Mouse (Mus musculus): ENCODE data around the gene Atcay. TPM values are rescaled to one million over a fixed set of nuclear protein-coding genes. Genes with fewer than 3 reads are reported as not detected.
A peak's percentile ranks its signal among the peaks of the same experiment; 100 is the strongest.
"Not testable (repeated sequence)": the region's sequence is repeated elsewhere in the genome, so short reads cannot be mapped to it uniquely, and the experiment has no call there.

The Atcay gene
- polyA plus RNA-seq, 1 experiment, result 0.10 TPM

DNA sequence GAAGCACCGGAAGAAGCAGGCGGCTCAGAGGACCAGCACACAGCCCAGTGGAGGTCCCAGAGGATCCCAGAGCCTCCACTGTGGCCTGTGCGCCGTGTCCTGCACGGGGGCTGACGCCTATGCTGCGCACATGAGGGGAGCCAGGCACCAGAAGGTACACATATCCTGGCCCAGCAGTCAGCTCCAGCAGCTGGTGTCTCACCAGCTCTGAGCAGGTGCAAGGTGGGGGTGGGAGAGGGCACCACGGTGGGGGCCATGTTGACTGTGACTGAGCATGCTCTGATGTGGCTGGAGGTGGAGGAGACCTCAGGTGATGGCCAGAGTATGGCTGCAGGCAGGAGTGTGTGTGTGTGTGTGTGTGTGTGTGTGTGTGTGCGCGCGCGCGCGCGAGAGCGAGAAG is 11.4 kb upstream of the Atcay start:
- DNase-seq (ENCODE audit: low spot score), result no peak

DNA sequence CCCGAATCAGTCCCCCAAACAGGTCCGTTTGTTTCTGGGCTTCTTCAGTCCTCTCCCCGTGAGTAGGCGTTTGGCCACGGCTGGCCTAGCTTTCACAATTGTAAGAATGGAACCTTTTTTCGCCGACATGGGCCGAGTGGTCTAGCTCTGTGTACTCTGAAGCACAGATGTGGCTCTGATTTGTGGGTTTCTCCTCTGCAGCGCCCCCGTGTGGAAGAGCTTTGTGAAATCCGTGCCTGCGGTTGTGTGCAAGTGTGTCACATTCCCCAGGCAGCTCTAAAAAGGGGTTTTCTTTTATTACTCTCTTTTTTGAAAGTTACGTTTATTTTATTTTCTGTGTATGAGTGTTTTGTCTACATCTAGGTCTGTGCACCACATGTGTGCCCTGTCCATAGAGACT is 10.2 kb upstream of the Atcay start:
- no peak for DNase-seq (ENCODE audit: low spot score)

DNA sequence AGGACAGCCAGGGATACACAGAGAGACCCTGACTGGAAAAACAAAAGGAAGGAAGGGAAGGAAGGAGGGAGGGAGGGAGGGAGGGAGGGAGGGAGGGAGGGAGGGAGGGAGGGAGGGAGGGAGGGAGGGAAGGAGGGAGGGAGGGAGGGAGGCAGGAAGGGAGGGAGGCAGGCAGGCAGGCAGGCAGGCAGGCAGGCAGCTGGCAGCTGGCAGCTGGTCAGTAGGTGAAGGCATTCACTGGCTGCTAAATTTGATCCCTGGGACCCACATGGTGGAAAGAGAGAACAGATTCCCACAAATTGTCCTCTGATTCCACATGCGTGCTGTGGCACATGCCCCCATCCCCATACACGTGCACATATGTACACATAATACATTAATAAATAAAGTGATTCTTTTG is 8.0 kb upstream of the Atcay start:
- DNase-seq (ENCODE audit: low spot score), result no peak

DNA sequence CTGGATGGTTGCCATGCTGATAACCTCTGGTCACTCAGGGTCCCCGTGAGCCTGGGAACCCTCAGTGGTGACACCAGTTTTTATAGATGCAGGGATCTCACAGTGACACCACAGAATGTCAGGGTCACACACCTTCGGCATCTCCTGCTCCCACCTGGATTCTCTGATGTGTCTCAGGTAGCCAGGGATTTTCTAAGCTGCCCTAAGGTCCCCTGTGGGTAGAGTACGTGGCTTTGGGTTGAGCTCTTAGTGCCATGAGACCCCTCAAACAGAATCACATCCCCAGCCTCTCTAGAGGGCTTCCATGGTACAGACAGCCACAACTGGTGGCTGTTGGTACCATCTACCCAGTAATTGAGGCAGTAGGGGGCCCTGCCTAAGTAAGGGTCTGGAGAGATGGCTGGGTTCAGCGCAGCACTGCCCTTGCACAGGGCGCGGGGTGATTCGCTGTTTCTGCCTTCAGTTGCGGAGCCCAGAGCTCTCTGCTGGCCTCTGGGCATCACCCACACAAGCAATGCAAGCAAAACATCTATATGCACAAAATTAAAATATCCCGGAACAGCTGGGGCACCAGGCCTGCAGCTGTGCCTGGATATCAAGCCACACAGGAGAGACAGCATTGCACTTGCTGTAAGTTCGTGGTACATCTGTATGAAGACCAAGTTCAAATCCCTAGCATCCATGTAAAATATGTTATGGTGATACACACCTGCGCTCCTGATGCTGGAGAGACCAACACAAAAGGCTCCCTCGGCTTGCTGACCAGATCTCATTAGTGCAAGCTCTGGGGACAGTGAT is 6.0 kb upstream of the Atcay start:
- no peak for DNase-seq (ENCODE audit: low spot score)

DNA sequence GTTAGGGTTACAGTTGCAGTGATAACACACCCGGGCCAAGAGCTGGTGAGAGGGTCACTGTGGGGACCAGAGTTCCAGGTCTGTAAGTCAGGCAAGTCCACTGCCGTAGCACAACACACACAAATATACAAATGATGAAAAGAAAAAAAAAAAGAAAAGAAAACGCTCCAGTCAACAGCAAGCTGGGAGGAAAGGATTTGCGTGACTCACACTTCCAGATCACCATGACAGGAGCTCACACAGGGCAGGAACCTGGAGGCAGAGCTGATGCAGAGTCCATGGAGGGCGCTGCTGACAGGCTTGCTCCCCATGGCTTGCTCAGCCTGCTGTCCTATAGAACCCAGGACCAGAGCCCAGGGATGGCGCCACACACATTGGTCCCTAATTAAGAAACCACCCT is 3.6 kb upstream of the Atcay start:
- no peak for DNase-seq (ENCODE audit: low spot score)

DNA sequence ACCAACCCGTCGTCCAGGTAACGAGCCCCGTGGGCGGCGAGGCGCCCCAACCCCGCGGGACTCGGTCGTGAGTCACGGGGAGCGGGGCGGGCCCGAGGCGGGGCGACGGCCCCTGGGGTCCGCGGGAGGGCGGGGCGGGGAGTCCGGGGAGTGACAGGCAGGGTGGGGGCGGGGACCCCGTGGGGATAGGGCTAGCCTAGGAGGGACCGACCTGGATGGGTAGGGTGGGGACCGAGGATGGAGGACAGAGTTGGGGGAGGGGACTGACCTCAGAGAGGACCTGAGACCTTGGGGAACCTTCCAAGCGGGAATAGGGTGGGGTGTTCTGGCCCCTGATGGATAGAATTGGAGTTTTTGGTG is 2.6 kb upstream of the Atcay start:
- no peak for DNase-seq (ENCODE audit: low spot score)

DNA sequence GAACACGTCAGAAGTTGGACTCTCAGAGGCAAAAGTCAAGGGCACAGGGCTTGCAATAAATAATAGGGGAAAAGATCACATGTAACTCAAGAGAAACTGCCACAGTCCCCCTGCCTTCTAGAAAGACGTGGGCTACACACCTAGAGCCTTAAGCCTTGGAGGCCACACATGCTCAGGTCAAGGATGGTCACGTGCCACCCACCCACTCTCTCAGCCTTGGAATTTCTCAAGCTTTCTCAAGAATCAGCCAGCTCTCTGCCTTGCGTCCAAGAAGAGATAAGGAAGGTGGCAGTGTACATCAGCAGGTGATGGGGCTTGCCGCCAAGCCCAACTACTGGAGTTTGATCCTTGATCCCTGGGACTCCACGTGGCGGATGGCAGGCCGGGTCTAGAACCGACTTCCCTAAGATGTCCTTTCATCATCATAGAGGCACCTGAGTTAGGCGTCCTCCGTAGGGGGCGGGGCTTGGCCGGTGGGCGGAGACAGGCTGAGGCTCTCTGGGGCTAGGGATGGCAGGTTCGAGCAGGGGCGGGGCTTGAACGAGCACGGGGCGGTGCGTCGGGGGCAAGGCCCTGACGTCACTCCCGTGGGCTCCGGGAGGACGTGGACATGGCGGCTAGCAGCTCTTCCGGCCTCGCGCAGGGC is 2.1 kb upstream of the Atcay start, which contains the start of gene Zfr2:
Gene Zfr2, plus strand, starts transcription at position 576 of the 646 bp plus-strand sequence.
- peak; percentile 79 for DNase-seq (ENCODE audit: low spot score)

DNA sequence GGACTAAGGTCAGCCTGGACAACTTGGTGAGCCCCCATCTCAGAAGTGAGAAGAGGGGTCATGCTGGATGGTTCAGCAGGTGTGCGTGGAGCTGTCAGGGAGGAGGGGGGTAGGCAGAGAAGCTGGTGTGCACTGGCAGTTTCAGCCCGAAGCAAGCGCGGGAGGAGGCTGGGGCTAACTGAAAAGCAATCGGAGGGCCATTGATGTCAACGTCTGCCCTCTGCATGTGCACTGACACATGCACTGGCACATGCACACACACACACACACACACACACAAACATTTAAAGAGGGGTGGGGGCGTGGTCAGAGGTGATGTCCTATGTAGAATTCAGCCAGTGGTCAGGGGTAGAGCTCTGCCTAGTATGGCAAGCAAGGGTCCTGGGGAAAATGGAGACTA is 803 bp upstream of the Atcay start:
- DNase-seq (ENCODE audit: low spot score), result no peak

DNA sequence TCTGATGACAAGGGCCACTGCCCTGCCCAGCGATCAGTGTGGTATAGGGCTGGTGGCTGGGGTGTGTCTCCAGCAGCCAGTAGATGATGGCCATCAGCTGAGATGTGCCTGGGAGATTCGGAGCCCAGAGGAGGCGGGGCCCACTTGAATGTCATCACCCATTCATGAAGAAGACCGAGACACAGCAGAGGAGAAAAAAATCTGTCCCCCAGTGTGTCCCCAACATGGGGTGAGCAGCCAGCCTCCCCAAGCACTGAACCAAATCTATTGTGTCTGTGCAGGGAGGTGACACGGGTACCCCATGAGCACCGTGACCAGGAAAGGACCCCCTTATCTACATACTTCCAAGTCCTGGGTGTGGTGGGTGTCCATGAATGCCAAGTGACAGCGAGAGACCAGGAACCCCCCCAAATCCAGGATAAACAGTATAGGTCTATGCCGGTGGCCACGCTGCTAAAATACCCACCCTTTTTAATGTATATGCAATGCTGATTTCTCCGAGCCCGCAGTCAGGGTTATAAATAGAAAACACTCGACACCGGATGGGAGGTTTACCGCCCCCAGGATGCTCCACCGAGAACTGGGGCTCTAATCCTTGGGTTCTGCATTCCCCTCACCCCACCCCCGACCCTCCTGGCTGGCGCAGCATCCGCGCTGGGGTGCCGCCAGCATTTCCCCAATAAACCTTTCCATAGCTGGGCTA is 747 bp downstream of the Atcay start:
- DNase-seq (ENCODE audit: low spot score), result no peak

DNA sequence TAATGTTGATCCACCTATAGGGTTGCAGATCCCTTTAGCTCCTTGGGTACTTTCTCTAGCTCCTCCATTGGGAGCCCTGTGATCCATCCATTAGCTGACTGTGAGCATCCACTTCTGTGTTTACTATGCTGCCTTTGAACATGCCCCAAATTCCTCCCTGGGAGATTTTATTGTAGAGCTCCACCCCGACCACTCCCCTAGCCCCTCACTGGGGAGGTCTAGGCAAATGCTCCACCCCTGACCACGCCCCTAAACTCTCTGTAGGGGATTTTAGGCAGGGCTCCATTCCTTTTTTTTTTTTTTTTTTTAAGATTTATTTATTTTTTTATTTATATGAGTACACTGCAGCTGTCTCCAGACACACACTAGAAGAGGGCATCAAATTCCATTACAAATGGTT is 6.9 kb downstream of the Atcay start:
- DNase-seq (ENCODE audit: low spot score), result not testable (repeated sequence)

DNA sequence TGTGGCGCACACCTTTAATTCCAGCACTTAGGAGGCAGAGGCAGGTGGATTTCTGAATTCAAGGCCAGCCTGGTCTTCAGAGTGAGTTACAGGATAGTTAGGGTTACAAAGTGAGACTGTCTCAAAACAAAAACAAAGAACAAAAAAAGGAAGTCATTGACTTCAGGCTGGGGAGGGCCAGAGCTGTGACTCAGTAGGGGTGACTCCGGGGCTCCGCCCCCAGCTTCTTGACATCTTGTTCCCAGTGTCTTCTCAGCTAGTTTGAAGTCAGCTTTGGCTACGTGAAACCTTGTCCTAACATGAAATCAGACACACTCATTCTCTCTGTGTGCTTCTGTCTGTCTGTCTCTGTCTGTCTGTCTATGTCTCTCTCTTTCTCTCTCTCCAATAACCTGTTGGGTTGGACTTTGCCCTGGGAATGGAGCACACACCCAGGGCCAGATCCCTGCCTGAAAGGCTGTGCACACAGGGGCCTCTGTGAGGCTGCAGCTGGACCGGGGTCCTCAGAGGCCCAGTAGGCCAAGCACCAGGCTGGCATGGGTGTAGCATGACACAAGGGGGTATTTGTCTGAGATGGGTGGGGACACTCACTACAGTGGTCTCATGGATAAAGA is 9.1 kb downstream of the Atcay start:
- DNase-seq (ENCODE audit: low spot score), result no peak

DNA sequence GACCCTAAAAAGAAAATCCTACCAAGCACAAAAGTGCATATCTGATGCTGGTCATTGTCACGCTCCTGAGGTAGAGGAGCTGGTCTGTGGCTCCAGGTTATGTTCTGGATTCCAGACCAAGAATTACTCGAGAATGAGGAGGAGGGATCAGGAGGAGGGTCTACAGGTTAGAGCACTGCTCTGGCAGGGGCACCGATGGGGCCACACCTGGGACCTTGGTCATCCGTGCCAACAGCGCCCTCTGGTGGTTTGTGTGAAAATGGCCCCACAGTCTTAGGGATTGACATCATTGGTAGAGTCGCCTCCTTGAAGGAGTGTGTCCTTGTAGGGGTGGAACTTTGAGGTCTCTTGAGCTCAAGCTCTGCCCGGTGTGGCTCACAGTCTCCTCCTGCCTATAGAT is 12.7 kb downstream of the Atcay start:
- no peak for DNase-seq (ENCODE audit: low spot score)

DNA sequence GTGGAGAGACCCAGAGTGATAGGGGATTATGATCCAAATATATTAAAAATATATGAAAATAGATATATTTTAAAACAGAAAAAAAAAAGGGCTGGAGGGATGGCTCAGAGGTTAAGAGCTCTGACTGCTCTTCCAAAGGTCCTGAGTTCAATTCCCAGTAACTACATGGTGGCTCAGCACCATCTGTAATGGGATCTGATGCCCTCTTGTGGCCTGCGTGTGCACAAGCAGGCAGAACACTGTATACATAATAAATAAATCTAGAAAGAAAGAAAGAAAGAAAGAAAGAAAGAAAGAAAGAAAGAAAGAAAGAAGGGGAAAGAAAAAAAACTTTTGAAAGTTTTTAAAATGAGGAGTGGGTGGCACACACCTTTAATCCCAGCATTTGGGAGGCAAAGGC is 13.4 kb downstream of the Atcay start:
- not testable (repeated sequence) for DNase-seq (ENCODE audit: low spot score)

DNA sequence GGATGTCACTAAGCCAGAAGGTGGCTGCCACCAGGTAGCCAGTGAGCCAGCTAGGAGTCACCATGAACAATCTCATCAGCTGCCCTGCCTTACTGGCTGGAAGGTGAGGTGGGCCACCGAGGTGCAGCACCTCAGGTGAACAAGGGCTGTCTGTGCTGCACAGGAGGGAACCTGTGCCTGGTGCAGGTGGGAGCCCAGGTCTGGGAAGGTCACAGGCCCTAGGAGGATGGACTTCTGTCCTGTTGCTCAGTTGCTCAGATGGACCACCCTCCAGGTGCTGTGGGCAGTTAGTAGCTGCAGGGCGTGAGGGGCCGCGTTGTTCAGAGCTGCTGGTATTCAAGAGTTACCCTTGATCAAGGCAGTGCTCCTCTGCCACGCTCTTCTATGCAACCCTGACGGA is 13.8 kb downstream of the Atcay start:
- no peak for DNase-seq (ENCODE audit: low spot score)

DNA sequence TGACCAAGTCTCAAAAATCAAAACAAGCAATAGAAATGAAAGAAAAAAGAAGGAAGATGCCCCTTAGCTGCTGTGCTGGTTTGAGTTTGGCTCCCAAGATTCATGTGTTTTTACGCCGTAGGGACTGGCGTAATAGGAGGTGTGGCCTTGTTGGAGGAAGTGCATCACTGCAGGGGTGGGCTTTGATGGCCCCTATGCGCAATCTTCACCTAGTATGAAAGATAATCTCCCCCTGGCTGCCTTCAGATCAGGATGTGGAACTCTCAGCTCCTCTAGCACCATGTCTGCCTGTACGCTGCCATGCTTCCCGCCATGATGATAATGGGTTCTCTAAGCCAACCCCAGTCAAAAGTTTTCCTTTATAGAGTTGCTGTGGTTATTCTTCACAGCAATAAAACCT is 14.4 kb downstream of the Atcay start:
- no peak for DNase-seq (ENCODE audit: low spot score)

DNA sequence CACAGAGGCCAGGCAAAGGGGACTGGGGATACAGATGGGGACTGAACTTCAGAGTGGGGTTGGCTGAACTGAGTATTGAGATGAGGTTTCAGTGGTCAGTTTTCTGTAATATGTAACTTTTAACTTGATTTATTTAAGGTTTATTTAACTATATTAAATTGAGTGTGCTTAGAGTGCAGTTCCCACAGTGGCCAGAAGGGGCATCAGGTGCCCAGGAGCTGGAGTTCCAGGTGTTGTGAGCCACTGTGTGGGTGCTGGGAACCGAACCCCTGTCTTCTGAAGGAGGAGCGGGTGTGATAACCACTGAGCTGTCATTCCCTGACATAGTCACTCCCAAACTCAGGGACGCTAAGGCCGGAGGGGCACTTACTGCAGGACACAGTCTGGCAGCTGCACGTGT is 20.5 kb downstream of the Atcay start:
- DNase-seq (ENCODE audit: low spot score), result no peak

DNA sequence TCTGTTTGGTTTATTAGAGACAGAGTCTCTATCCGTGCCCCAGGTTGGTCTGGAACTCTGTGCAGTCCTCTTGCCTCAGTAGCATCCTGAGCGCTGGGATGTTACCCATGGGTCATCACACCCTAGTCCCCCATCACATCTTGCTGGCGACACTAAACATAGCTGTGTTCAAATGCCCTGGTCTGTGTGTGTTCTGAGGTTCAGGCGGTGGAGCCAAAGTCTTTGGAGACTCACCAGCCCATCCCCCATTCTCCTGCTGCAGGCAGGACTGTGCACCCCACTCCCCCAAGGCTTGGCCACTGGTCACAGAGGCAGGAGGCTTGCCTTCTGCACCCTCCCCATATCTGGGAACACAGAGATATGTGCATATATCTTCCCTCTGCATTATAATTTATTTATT is 26.5 kb downstream of the Atcay start:
- DNase-seq (ENCODE audit: low spot score), result no peak

DNA sequence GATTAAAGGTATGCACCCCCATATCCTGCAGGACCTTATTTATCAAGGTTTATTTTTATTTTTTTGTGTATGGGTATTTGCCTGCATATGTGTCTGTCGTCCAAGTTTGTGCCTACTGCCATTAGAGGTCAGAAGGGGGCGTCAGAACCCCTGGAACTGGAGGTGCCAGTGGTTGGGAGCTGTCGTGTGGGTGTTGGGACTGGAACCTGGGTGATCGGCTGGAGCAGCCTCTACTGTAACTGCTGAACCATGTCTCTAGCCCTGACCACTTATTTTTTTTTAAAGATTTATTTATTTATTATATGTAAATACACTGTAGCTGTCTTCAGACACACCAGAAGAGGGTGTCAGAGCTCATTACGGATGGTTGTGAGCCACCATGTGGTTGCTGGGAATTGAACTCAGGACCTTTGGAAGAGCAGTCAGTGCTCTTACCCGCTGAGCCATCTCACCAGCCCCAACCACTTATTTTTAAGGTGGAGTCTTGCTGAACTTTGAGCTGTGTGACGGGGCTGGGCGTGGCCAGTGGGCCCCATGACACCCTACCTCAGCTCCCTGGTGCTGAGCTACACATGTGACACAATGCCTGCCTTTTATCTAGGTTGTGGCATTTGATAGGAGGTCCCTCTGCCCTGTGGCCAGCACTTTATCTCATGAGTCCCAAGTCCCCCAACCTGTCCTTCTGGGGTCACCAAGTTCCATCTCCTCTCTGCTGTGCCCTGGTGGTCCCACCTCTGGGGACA is 27.5 kb downstream of the Atcay start:
- no peak for DNase-seq (ENCODE audit: low spot score)

DNA sequence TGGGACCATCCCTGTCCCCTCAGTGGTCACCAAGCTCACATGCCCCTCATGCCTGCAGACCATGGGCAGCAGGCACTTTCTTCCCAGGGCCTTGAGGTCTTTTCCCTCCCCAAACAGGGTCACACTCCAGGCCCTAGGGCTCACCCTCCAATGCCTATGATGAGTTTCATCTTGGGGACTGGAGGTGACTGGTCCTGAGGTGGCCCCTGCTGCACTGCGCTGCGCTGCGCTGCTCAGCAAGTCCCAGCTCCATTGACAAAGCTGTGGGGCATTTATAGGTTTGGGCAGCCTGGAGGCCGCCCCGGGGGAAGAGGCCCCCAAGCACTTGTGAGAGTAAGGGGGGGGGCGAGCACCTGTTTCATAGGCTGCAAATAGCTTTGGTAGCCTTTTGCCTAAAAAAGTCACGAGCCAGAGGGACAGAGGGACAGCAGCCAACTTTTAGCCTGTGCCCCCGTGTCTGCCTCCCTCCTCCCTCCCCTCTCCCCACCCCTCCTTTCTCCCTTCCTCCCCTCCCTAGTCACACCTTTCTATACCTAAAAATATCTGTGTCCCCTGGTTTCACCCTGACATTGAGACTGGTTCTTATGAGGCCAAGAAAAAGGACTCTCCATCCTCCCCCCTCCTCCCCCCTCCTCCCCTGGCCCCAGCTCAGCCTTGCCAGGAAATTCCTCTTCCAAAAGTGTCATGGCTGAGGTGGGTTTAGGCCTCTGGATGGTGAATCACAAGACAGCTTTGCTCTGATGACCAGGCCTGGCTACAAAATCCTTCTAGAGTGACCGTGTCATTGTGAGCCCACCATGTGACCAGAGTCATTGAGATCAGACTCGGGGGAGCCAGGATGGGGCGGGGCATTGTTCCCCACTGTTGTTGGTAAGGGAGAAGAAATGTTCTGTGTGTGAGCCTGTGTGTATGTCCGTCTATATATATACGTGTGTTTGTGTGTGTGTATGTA is 28.6 kb downstream of the Atcay start, which contains the start of gene Nmrk2:
Gene Nmrk2, minus strand, starts transcription at position 245 of the 952 bp plus-strand sequence.
- DNase-seq (ENCODE audit: low spot score), result no peak

DNA sequence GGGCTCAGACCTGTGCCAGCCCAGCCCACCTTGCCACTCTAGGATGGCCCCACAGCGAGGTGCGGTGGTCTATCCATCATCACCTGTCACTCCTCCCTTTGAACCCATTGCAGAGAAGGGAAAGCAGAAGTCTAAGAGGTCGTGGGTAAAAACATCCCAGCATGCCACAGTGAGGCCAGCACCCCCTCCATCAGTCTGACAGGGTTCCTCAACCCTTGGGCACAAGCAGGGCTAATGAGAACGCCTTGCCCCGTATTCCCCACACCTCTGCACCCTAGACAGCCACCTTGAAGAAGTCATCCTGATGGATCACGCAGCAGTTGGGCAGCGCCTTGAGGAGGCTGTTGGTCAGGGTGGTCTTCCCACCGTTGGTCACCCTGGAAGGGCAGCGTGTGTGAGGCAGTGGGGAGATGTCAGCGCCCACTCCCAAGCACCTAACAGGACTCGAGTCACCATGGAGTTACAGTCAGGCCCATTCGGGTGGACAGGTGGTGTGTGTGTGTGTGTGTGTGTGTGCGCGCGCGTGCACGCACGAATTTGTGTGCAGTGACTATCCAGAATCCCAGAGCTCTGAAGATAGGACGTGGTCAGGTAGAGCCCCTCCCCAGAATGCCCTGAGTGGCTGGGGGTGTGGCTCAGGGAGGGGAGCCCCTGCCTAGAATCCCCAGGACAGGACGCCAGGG is 29.9 kb downstream of the Atcay start:
- no peak for DNase-seq (ENCODE audit: low spot score)
